Mouse (Mus musculus): ENCODE measurements around the gene Ncoa3.

GRCm38 (mm10) chr2:165951432-165952068 lies 40.9 kb upstream of the Ncoa3 start:
- TF ChIP-seq CTCF (IDR thresholded peaks at IDR 0.05; ENCODE audit: low read depth): no peak
- no peak for TF ChIP-seq EP300 (IDR thresholded peaks at IDR 0.05; ENCODE audit: low read depth)
